Mouse (Mus musculus) liver, adult 2 months (tissue): ENCODE measurements at regions not wholly inside any gene's neighbourhood (a gene's known extent, or its start where the extent isn't known, plus 50 kb on each side); places are given as distances from the start of the nearest gene placed in this dataset.
"Not testable (repeated sequence)": the region's sequence is repeated elsewhere in the genome, so short reads cannot be mapped to it uniquely, and the experiment has no call there.

Experiments
- DNase-seq: peaks from one replicate; pipeline ENCODE4 v3.0.0-alpha.2; 2011; ENCODE audit warnings: low read depth, low spot score; ENCODE audit errors: extremely low read depth
- H3K27ac ChIP-seq: fragments of 200-500 bp; replicated peaks from 2 replicates; pipeline ENCODE4 v1.5.1; 2012; ENCODE audit warnings: low read depth, mild to moderate bottlenecking, control low read depth, inconsistent platforms, low read length; ENCODE audit not compliant: insufficient read depth
- H3K27me3 ChIP-seq: fragments of 200-500 bp; 2 replicates; pipeline ENCODE4 v1.6.1; 2012; ENCODE audit warnings: mild to moderate bottlenecking, moderate library complexity, low read length, inconsistent platforms; ENCODE audit not compliant: control insufficient read depth, insufficient read depth
- H3K36me3 ChIP-seq: fragments of 200-500 bp; 2 replicates; pipeline ENCODE4 v1.6.1; 2012; ENCODE audit warnings: low read length, inconsistent platforms; ENCODE audit not compliant: control insufficient read depth, insufficient read depth
- H3K4me1 ChIP-seq: fragments of 200-500 bp; 2 replicates; pipeline ENCODE4 v1.6.1; 2011; ENCODE audit warnings: low read length; ENCODE audit not compliant: control insufficient read depth, insufficient read depth
- H3K4me3 ChIP-seq: fragments of 200-500 bp; 2 replicates; pipeline ENCODE4 v1.5.1; 2011; ENCODE audit warnings: low read depth, mild to moderate bottlenecking, control low read depth, low read length, moderate library complexity; ENCODE audit not compliant: insufficient read depth
- H3K79me2 ChIP-seq: fragments of 200-500 bp; 2 replicates; pipeline ENCODE4 v1.6.1; 2012; ENCODE audit warnings: inconsistent platforms, mild to moderate bottlenecking, low read length, moderate library complexity; ENCODE audit not compliant: control insufficient read depth, insufficient read depth
- H3K9ac ChIP-seq: fragments of 200-500 bp; 2 replicates; pipeline ENCODE4 v1.6.1; 2012; ENCODE audit warnings: low read depth, mild to moderate bottlenecking, control low read depth, inconsistent platforms, low read length
- CTCF ChIP-seq: fragments of 200-500 bp; IDR thresholded peaks from 2 replicates; pipeline ENCODE4 v1.5.1; 2011; ENCODE audit warnings: low read depth, low read length, control low read depth
- POLR2A ChIP-seq: fragments of 200-500 bp; IDR thresholded peaks from 2 replicates; pipeline ENCODE4 v1.6.1; 2011; ENCODE audit warnings: low read length, control low read depth; ENCODE audit not compliant: insufficient read depth; ENCODE audit errors: extremely low read depth
- WGBS: fragments of 180-500 bp; shearing (Covaris S2); methylation state at CpG from one replicate; pipeline ENCODE4 v1.1.7; 2018; 5-methylcytosine and 5-hydroxymethylcytosine counted together

DNA sequence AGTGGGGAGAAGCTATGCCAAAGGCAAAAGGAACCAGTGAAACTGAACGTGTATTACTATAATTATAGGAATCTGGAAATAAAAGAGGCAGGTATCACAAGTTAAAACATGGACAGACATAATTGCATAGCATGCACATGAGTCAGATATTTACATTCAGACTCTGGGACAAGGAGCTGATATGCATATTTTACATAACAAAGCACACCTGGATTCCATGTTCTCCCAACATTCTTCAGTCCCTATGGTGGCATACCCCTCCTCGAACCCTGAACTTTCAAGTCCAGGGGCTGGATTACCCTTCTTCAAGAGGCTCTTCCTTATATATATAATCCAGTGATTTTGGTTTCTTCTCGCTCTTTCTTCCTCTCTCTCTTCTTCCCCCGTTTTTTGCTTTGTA is 535.8 kb upstream of the Slc8a1 start:
- Histone ChIP-seq H3K79me2 (no peaks in the 10 kb centered on the region), H3K27ac (no peak overlapping the region), H3K4me1 (no peaks in the 10 kb centered on the region), H3K27me3 (no peaks in the 10 kb centered on the region), H3K4me3 (no peak overlapping the region), H3K36me3 (no peaks in the 10 kb centered on the region), H3K9ac (no peak overlapping the region)
- 75% methylated on average over 4 of the region's 4 CpGs for WGBS
- DNase-seq = no peak
- TF ChIP-seq POLR2A (no peak), CTCF (no peak)

DNA sequence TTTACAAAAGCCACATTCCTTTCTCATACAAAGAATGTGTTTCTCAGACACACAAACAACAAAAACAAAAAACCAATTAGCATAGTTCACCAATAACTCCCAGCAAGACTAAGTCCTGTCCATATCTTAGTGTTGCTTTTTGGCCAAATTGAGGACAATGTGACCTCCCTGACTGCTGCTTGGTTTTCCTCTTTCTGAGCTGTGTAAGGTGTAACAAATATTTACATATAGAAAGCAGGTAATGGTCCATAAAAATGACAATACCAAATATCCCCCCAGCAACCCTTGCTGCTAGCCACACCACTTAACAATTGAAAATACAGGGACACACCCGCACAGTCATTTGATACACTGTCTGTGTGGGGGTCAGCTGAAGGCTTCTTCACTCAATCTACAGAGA is 534.7 kb upstream of the Slc8a1 start:
- Histone ChIP-seq H3K27me3 (no peaks in the 10 kb centered on the region), H3K27ac (no peak overlapping the region), H3K9ac (no peak overlapping the region), H3K79me2 (no peaks in the 10 kb centered on the region), H3K4me1 (no peaks in the 10 kb centered on the region), H3K4me3 (no peak overlapping the region), H3K36me3 (no peaks in the 10 kb centered on the region)
- no peak for DNase-seq
- no peak for TF ChIP-seq CTCF
- no peak for TF ChIP-seq POLR2A
- WGBS = 93% methylated on average over 1 of the region's 1 CpGs

DNA sequence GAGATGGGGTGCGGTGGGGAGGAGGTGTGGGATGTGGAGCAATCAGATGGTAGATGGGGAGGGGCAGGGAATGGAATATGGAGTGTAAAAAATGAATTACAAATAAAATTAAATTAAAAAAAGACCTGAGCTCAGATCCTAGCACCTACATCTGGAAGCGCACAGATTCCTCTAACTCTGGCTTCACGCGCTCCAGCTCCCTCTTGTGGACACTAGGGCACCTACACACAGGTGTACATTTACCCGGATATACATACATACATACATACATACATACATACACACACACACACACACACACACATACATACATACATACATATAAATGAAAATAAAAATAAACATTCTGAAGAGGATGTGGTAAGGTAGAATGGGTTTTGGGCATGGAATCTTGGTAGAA is 528.7 kb upstream of the Slc8a1 start:
- not testable (repeated sequence) for DNase-seq, H3K79me2 ChIP-seq, H3K36me3 ChIP-seq, H3K4me3 ChIP-seq, H3K27me3 ChIP-seq, H3K9ac ChIP-seq, H3K4me1 ChIP-seq, H3K27ac ChIP-seq
- WGBS = 95% methylated on average over 5 of the region's 5 CpGs

DNA sequence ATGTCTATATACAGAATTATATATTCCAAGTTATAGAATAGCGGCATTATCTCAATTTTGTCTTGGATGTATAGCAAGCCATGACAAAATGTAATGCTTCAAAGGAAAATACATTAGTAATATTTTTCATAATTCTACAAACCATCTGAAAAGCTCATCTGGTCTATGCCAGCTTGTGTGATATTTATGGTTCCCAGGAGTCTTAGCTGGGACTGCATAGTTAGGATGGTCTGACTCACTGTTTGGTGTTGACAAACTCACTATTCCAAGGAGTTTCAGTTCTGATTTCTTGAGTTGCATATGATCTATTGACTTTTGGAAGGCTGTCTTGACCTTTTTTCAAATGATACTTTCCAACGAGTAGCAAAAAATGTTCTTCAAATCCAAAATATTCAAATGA is 514.2 kb upstream of the Slc8a1 start:
- Histone ChIP-seq H3K79me2 (no peaks in the 10 kb centered on the region), H3K4me1 (no peaks in the 10 kb centered on the region), H3K27ac (no peak overlapping the region), H3K4me3 (no peak overlapping the region), H3K36me3 (no peaks in the 10 kb centered on the region), H3K9ac (no peak overlapping the region), H3K27me3 (no peaks in the 10 kb centered on the region)
- WGBS = 87% methylated on average over 2 of the region's 2 CpGs
- TF ChIP-seq POLR2A = no peak
- TF ChIP-seq CTCF = no peak
- DNase-seq = no peak

DNA sequence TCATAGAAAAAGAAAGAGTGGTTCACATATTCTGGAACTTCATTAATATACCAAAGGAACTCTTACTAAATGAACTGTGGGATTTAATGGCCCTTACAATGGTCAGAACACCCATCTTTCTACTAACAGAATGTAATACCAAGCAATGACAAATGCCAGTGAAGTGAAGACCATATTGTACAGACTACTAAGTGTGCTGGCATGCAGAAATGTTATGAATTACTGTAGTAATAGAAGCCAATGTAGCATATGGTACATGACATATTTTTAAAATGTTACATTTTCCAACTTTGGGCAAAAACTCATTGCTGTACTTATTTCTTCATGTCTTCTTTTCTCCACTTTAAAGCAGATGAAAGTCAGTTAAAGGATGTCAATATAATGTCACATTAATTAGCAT is 513.7 kb upstream of the Slc8a1 start:
- H3K79me2 ChIP-seq = no peaks in the 10 kb centered on the region
- no peaks in the 10 kb centered on the region for H3K27me3 ChIP-seq
- DNase-seq = no peak
- H3K9ac ChIP-seq = no peak overlapping the region
- H3K27ac ChIP-seq = no peak overlapping the region
- no peak overlapping the region for H3K4me3 ChIP-seq
- no peaks in the 10 kb centered on the region for H3K36me3 ChIP-seq
- TF ChIP-seq CTCF = no peak
- no peak for TF ChIP-seq POLR2A
- H3K4me1 ChIP-seq = no peaks in the 10 kb centered on the region

DNA sequence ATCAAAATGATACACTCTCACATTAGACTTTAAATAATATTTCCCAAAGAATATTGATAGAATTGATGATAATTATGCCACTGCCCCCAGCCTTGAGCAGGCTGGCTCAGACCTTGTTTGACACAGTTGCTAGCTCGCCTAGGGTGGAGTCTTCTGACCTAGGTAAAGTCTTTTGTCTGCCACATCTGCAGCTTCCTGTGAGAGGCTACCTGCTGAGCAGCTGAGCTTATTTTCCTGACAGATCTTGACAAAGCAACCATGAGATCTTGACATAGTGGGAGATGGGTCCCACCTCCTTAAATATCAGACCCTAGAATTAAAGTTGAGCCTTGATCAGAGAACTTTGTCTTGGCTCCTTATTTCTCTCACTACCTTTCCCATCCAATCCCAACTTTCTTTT is 500.2 kb upstream of the Slc8a1 start:
- TF ChIP-seq POLR2A = no peak
- no peak for TF ChIP-seq CTCF
- Histone ChIP-seq H3K4me1 (no peaks in the 10 kb centered on the region), H3K9ac (no peak overlapping the region), H3K79me2 (no peaks in the 10 kb centered on the region), H3K4me3 (no peak overlapping the region), H3K36me3 (no peaks in the 10 kb centered on the region), H3K27ac (no peak overlapping the region), H3K27me3 (no peaks in the 10 kb centered on the region)
- WGBS = 12% methylated on average over 1 of the region's 1 CpGs
- no peak for DNase-seq
